Mouse (Mus musculus): ENCODE measurements around the gene Mertk. TPM values are rescaled to one million over a fixed set of nuclear protein-coding genes. Genes with fewer than 3 reads are reported as not detected.

Gene Mertk
- total and polyA plus RNA-seq, 3 experiments, result 0.05 TPM; not detected in 2

DNA sequence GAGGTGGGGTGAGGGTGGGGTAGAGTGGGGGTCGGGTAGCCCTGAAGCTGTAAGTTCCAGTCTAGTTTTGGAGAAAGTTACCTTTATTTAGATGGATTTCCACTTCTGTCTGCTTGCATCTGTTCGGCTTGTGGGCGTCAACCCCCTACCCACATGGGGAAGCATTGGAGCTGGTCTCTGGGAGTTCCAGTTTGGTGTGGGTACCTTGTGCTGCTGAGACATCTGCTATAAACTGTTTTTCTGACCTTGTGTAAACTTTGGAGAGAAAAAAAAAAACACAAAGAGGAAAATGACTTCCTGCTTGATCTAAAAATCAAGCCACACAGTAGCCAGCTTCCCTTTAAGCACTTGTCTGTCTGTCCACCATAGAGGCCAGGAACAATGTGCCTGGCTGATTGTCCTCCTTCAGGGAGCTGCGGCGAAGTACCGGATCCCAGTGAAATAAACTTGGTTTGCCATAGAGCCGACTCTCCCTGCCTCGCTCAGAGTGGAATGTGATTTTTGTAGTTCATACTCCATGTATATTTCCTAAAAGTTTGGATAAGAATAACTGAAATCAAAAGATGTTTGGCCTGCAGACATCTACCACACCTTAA is 48.8 kb downstream of the Mertk start:
- Histone ChIP-seq H3K27ac (ENCODE audit: insufficient read depth, low read depth) (no peak overlapping the region), H3K9me3 (replicated peaks; ENCODE audit: low read length) (no peaks in the 10 kb centered on the region), H3K4me2 (ENCODE audit: insufficient read depth, low read depth, poor library complexity, severe bottlenecking) (no peak overlapping the region), H3K9ac (ENCODE audit: insufficient read depth, low read depth) (no peak overlapping the region), H3K4me3 (replicated peaks in 1 of 3; ENCODE audit: low read depth in 2 of 3, low read length in 2 of 3, poor library complexity in 1 of 3) (no peak overlapping the region), H3K27me3 (replicated peaks) (no peaks in the 10 kb centered on the region), H3K36me3 (replicated peaks in 1 of 2; ENCODE audit: control insufficient read depth in 1 of 2, insufficient read depth in 1 of 2, low read length in 1 of 2) (no peaks in the 10 kb centered on the region), H3K79me2 (replicated peaks; ENCODE audit: control insufficient read depth, extremely low read depth, insufficient read depth, poor library complexity, severe bottlenecking) (no peaks in the 10 kb centered on the region), H3K4me1 (ENCODE audit: control insufficient read depth in 1 of 2, insufficient read depth in 2 of 2) (peaks cover 0 to 3% of the 10 kb centered on the region in 2 experiments; a peak in 1 of 4 replicates)
- dilution Hi-C loops (cut with MboI; ENCODE audit: extremely low pct_ligation_motif_present, extremely low pct_unique_long_range_greater_than_20kb, low sequenced_read_pairs), result no loop called here
- in situ Hi-C loops (cut with MboI; ENCODE audit: low pct_ligation_motif_present, low pct_unique_long_range_greater_than_20kb, low sequenced_read_pairs), result no loop called here
- no peak for TF ChIP-seq ETS1 (conservative IDR thresholded peaks at IDR 0.05; ENCODE audit: low read depth, low read length)
- no peak for DNase-seq (ENCODE audit: extremely low read depth)

DNA sequence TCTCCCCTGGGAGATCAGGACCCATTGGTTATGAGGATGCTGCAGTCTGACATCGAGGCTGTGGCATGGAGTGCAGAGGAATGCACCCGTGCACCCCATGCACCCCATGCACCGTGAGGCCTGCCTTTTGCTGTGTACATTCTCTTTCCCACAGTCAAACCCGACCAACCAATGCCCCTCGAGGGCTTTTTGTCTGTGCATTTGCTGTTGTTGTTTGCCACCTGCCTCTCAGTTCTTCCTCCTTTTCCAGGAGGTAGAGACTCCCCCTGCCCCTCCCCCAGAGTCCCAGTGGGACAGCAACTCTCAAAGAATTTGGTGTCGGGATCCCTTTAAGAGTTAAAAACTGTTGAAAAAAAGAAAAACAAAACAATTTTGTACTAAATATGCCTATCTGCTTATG is 49.4 kb downstream of the Mertk start:
- peaks cover under 1 to 3% of the 10 kb centered on the region in 2 experiments; a peak in 2 of 4 replicates for H3K4me1 ChIP-seq (ENCODE audit: control insufficient read depth in 1 of 2, insufficient read depth in 2 of 2)
- TF ChIP-seq ZMIZ1 (IDR thresholded peaks at IDR 0.05; ENCODE audit: low read depth, low read length) (no peak), SIN3A (IDR thresholded peaks at IDR 0.05; ENCODE audit: low read length) (no peak), ETS1 (conservative IDR thresholded peaks at IDR 0.05; ENCODE audit: low read depth, low read length) (no peak), MAX (IDR thresholded peaks at IDR 0.05; ENCODE audit: low read length) (no peak), CHD2 (IDR thresholded peaks at IDR 0.05; ENCODE audit: low read length) (no peak)
- no peak overlapping the region for H3K27ac ChIP-seq (ENCODE audit: insufficient read depth, low read depth)
- no peak overlapping the region for H3K4me2 ChIP-seq (ENCODE audit: insufficient read depth, low read depth, poor library complexity, severe bottlenecking)
- no peaks in the 10 kb centered on the region for H3K9me3 ChIP-seq (replicated peaks; ENCODE audit: low read length)
- in situ Hi-C loops (cut with MboI; ENCODE audit: low pct_ligation_motif_present, low pct_unique_long_range_greater_than_20kb, low sequenced_read_pairs) (no loop called here), dilution Hi-C loops (cut with MboI; ENCODE audit: extremely low pct_ligation_motif_present, extremely low pct_unique_long_range_greater_than_20kb, low sequenced_read_pairs) (no loop called here)
- no peaks in the 10 kb centered on the region for H3K27me3 ChIP-seq (replicated peaks)
- H3K9ac ChIP-seq (ENCODE audit: insufficient read depth, low read depth), result no peak overlapping the region
- DNase-seq (ENCODE audit: extremely low read depth), result no peak
- no peaks in the 10 kb centered on the region for H3K79me2 ChIP-seq (replicated peaks; ENCODE audit: control insufficient read depth, extremely low read depth, insufficient read depth, poor library complexity, severe bottlenecking)
- H3K4me3 ChIP-seq (replicated peaks in 1 of 3; ENCODE audit: low read depth in 2 of 3, low read length in 2 of 3, poor library complexity in 1 of 3), result no peak overlapping the region
- no peaks in the 10 kb centered on the region for H3K36me3 ChIP-seq (replicated peaks in 1 of 2; ENCODE audit: control insufficient read depth in 1 of 2, insufficient read depth in 1 of 2, low read length in 1 of 2)

DNA sequence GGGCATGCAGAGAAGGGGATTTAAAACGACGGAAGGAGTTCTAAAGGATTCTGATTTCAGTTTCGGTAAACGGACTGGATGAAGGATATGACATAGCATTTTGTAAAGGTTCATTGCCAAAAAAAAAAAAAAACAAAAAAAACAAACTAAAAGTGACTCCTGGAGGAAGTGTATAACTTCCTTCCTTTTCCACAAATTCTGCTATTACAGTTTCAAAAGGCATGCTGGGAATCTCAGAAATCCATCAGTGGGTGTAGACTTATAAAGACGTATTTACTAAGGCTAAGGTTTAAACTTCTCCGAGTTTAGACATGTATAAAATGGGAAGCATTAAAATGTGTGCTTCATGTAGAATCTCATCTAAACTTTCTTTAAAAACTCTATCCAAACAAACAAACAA is 52.3 kb downstream of the Mertk start:
- DNase-seq (ENCODE audit: extremely low read depth), result no peak
- no peak overlapping the region for H3K27ac ChIP-seq (ENCODE audit: insufficient read depth, low read depth)
- H3K79me2 ChIP-seq (replicated peaks; ENCODE audit: control insufficient read depth, extremely low read depth, insufficient read depth, poor library complexity, severe bottlenecking), result no peaks in the 10 kb centered on the region
- no peak overlapping the region for H3K9ac ChIP-seq (ENCODE audit: insufficient read depth, low read depth)
- H3K9me3 ChIP-seq (replicated peaks; ENCODE audit: low read length), result no peaks in the 10 kb centered on the region
- no peaks in the 10 kb centered on the region for H3K27me3 ChIP-seq (replicated peaks)
- peaks cover 10 to 28% of the 10 kb centered on the region in 2 experiments; a peak in 3 of 4 replicates for H3K4me1 ChIP-seq (ENCODE audit: control insufficient read depth in 1 of 2, insufficient read depth in 2 of 2)
- dilution Hi-C loops (cut with MboI; ENCODE audit: extremely low pct_ligation_motif_present, extremely low pct_unique_long_range_greater_than_20kb, low sequenced_read_pairs) (no loop called here), in situ Hi-C loops (cut with MboI; ENCODE audit: low pct_ligation_motif_present, low pct_unique_long_range_greater_than_20kb, low sequenced_read_pairs) (no loop called here)
- H3K4me2 ChIP-seq (ENCODE audit: insufficient read depth, low read depth, poor library complexity, severe bottlenecking), result no peak overlapping the region
- TF ChIP-seq USF1 (IDR thresholded peaks at IDR 0.05; ENCODE audit: low read depth, low read length) (no peak), PAX5 (IDR thresholded peaks at IDR 0.05; ENCODE audit: low read length) (no peak), TCF12 (IDR thresholded peaks at IDR 0.05; ENCODE audit: low read depth, low read length) (no peak), HCFC1 (IDR thresholded peaks at IDR 0.05; ENCODE audit: low read depth, low read length) (no peak), SIN3A (IDR thresholded peaks at IDR 0.05; ENCODE audit: low read length) (no peak), ZC3H11A (IDR thresholded peaks at IDR 0.05; ENCODE audit: low read depth, low read length) (no peak), POLR2A (IDR thresholded peaks at IDR 0.05; ENCODE audit: low read depth, low read length) (no peak), MAZ (IDR thresholded peaks at IDR 0.05; ENCODE audit: low read depth, low read length) (no peak), MXI1 (IDR thresholded peaks at IDR 0.05; ENCODE audit: low read depth, low read length) (no peak), UBTF (IDR thresholded peaks at IDR 0.05; ENCODE audit: low read depth, low read length) (no peak), GABPA (IDR thresholded peaks at IDR 0.05; ENCODE audit: insufficient replicate concordance, low read depth, low read length) (no peak)
- no peak overlapping the region for H3K4me3 ChIP-seq (replicated peaks in 1 of 3; ENCODE audit: low read depth in 2 of 3, low read length in 2 of 3, poor library complexity in 1 of 3)
- no peaks in the 10 kb centered on the region for H3K36me3 ChIP-seq (replicated peaks in 1 of 2; ENCODE audit: control insufficient read depth in 1 of 2, insufficient read depth in 1 of 2, low read length in 1 of 2)
